Mouse (Mus musculus): Measurements from ENCODE around the gene Aldh3b3. TPM values are rescaled to one million over a fixed set of nuclear protein-coding genes. Genes with fewer than 3 reads are reported as not detected.
"Not testable (repeated sequence)": the region's sequence is repeated elsewhere in the genome, so short reads cannot be mapped to it uniquely, and the experiment has no call there.

The Aldh3b3 gene
- polyA plus RNA-seq, 1 experiment from 2014 or later: not detected

- H3K27me3 ChIP-seq (ENCODE audit: control insufficient read depth, insufficient read depth, low read length): no peaks in the 10 kb centered on the region
- no peak overlapping the region for H3K9ac ChIP-seq (ENCODE audit: low read length)
- H3K36me3 ChIP-seq (ENCODE audit: control insufficient read depth, insufficient read depth, low read length): no peaks in the 10 kb centered on the region
- DNase-seq (ENCODE audit: low spot score): no peak
- no peak overlapping the region for H3K4me3 ChIP-seq (ENCODE audit: low read depth, low read length)
- H3K27ac ChIP-seq (replicated peaks; ENCODE audit: low read depth, low read length): no peak overlapping the region
- ATAC-seq (ENCODE audit: insufficient number of reproducible peaks, low FRiP score, low TSS enrichment, low read depth): no peak
- no peaks in the 10 kb centered on the region for H3K9me3 ChIP-seq (ENCODE audit: control insufficient read depth, low read length)
- H3K4me1 ChIP-seq (ENCODE audit: control insufficient read depth, insufficient read depth, low read length): no peaks in the 10 kb centered on the region
- no peak overlapping the region for H3K4me2 ChIP-seq (ENCODE audit: low read depth, severe bottlenecking)
These were observed 585 bp downstream of the Aldh3b3 start for GRCm38 (mm10) chr19:3959030-3959429.

GRCm38 (mm10) chr19:3960211-3960610 lies 1.8 kb downstream of the Aldh3b3 start:
- DNase-seq (ENCODE audit: low spot score): no peak
- H3K4me1 ChIP-seq (ENCODE audit: control insufficient read depth, insufficient read depth, low read length): no peaks in the 10 kb centered on the region

GRCm38 (mm10) chr19:3961805-3962204 lies 3.4 kb downstream of the Aldh3b3 start:
- ATAC-seq (ENCODE audit: insufficient number of reproducible peaks, low FRiP score, low TSS enrichment, low read depth); H3K9me3 ChIP-seq (ENCODE audit: control insufficient read depth, low read length); H3K4me2 ChIP-seq (ENCODE audit: low read depth, severe bottlenecking); H3K27me3 ChIP-seq (ENCODE audit: control insufficient read depth, insufficient read depth, low read length); H3K4me3 ChIP-seq (ENCODE audit: low read depth, low read length); DNase-seq (ENCODE audit: low spot score); H3K4me1 ChIP-seq (ENCODE audit: control insufficient read depth, insufficient read depth, low read length); H3K27ac ChIP-seq (replicated peaks; ENCODE audit: low read depth, low read length); H3K9ac ChIP-seq (ENCODE audit: low read length); H3K36me3 ChIP-seq (ENCODE audit: control insufficient read depth, insufficient read depth, low read length): not testable (repeated sequence)
- 90% methylated on average over 6 of the region's 6 CpGs for WGBS

More at GRCm38 (mm10) chr19:3960211-3960610, 1.8 kb downstream of the Aldh3b3 start:
- no peaks in the 10 kb centered on the region for H3K27me3 ChIP-seq (ENCODE audit: control insufficient read depth, insufficient read depth, low read length)
- no peak overlapping the region for H3K27ac ChIP-seq (replicated peaks; ENCODE audit: low read depth, low read length)
- no peak overlapping the region for H3K4me3 ChIP-seq (ENCODE audit: low read depth, low read length)
- 82% methylated on average over 5 of the region's 5 CpGs for WGBS
- no peak overlapping the region for H3K4me2 ChIP-seq (ENCODE audit: low read depth, severe bottlenecking)
- H3K9ac ChIP-seq (ENCODE audit: low read length): no peak overlapping the region
- no peak for ATAC-seq (ENCODE audit: insufficient number of reproducible peaks, low FRiP score, low TSS enrichment, low read depth)
- no peaks in the 10 kb centered on the region for H3K9me3 ChIP-seq (ENCODE audit: control insufficient read depth, low read length)
- no peaks in the 10 kb centered on the region for H3K36me3 ChIP-seq (ENCODE audit: control insufficient read depth, insufficient read depth, low read length)

GRCm38 (mm10) chr19:3962469-3962868 lies 4.0 kb downstream of the Aldh3b3 start:
- no peak overlapping the region for H3K27ac ChIP-seq (replicated peaks; ENCODE audit: low read depth, low read length)
- ATAC-seq (ENCODE audit: insufficient number of reproducible peaks, low FRiP score, low TSS enrichment, low read depth) (no peak), DNase-seq (ENCODE audit: low spot score) (no peak)
- no peaks in the 10 kb centered on the region for H3K36me3 ChIP-seq (ENCODE audit: control insufficient read depth, insufficient read depth, low read length)
- no peak overlapping the region for H3K4me2 ChIP-seq (ENCODE audit: low read depth, severe bottlenecking)
- H3K4me1 ChIP-seq (ENCODE audit: control insufficient read depth, insufficient read depth, low read length): no peaks in the 10 kb centered on the region
- no peaks in the 10 kb centered on the region for H3K9me3 ChIP-seq (ENCODE audit: control insufficient read depth, low read length)
- no peak overlapping the region for H3K4me3 ChIP-seq (ENCODE audit: low read depth, low read length)
- 20% methylated on average over 2 of the region's 2 CpGs for WGBS
- H3K27me3 ChIP-seq (ENCODE audit: control insufficient read depth, insufficient read depth, low read length): no peaks in the 10 kb centered on the region
- H3K9ac ChIP-seq (ENCODE audit: low read length): no peak overlapping the region

GRCm38 (mm10) chr19:3964030-3964429 lies 5.6 kb downstream of the Aldh3b3 start:
- 77% methylated on average over 4 of the region's 4 CpGs for WGBS
- no peaks in the 10 kb centered on the region for H3K9me3 ChIP-seq (ENCODE audit: control insufficient read depth, low read length)
- no peaks in the 10 kb centered on the region for H3K36me3 ChIP-seq (ENCODE audit: control insufficient read depth, insufficient read depth, low read length)
- no peak overlapping the region for H3K9ac ChIP-seq (ENCODE audit: low read length)
- no peak overlapping the region for H3K4me2 ChIP-seq (ENCODE audit: low read depth, severe bottlenecking)
- DNase-seq (ENCODE audit: low spot score) (no peak), ATAC-seq (ENCODE audit: insufficient number of reproducible peaks, low FRiP score, low TSS enrichment, low read depth) (no peak)
- H3K27me3 ChIP-seq (ENCODE audit: control insufficient read depth, insufficient read depth, low read length): no peaks in the 10 kb centered on the region
- H3K4me3 ChIP-seq (ENCODE audit: low read depth, low read length): no peak overlapping the region
- H3K27ac ChIP-seq (replicated peaks; ENCODE audit: low read depth, low read length): no peak overlapping the region
- H3K4me1 ChIP-seq (ENCODE audit: control insufficient read depth, insufficient read depth, low read length): no peaks in the 10 kb centered on the region

- Histone ChIP-seq H3K36me3 (ENCODE audit: control insufficient read depth, insufficient read depth, low read length) (no peaks in the 10 kb centered on the region), H3K9ac (ENCODE audit: low read length) (no peak overlapping the region), H3K9me3 (ENCODE audit: control insufficient read depth, low read length) (no peaks in the 10 kb centered on the region), H3K27me3 (ENCODE audit: control insufficient read depth, insufficient read depth, low read length) (no peaks in the 10 kb centered on the region), H3K4me2 (ENCODE audit: low read depth, severe bottlenecking) (no peak overlapping the region), H3K27ac (replicated peaks; ENCODE audit: low read depth, low read length) (no peak overlapping the region), H3K4me1 (ENCODE audit: control insufficient read depth, insufficient read depth, low read length) (no peaks in the 10 kb centered on the region), H3K4me3 (ENCODE audit: low read depth, low read length) (no peak overlapping the region)
- ATAC-seq (ENCODE audit: insufficient number of reproducible peaks, low FRiP score, low TSS enrichment, low read depth) (no peak), DNase-seq (ENCODE audit: low spot score) (no peak)
- WGBS: 73% methylated on average over 11 of the region's 11 CpGs
These were observed 8.1 kb downstream of the Aldh3b3 start for GRCm38 (mm10) chr19:3966330-3967075.

GRCm38 (mm10) chr19:3967258-3967657 lies 8.8 kb downstream of the Aldh3b3 start:
- 57% methylated on average over 3 of the region's 3 CpGs for WGBS
- no peak overlapping the region for H3K9ac ChIP-seq (ENCODE audit: low read length)
- no peaks in the 10 kb centered on the region for H3K9me3 ChIP-seq (ENCODE audit: control insufficient read depth, low read length)
- H3K27ac ChIP-seq (replicated peaks; ENCODE audit: low read depth, low read length): no peak overlapping the region
- H3K4me2 ChIP-seq (ENCODE audit: low read depth, severe bottlenecking): no peak overlapping the region
- H3K27me3 ChIP-seq (ENCODE audit: control insufficient read depth, insufficient read depth, low read length): no peaks in the 10 kb centered on the region
- ATAC-seq (ENCODE audit: insufficient number of reproducible peaks, low FRiP score, low TSS enrichment, low read depth) (no peak), DNase-seq (ENCODE audit: low spot score) (no peak)
- H3K4me3 ChIP-seq (ENCODE audit: low read depth, low read length): no peak overlapping the region
- H3K4me1 ChIP-seq (ENCODE audit: control insufficient read depth, insufficient read depth, low read length): 0 out of 2 replicates have a peak, but pooled peaks cover under 1% of the 10 kb centered on the region
- no peaks in the 10 kb centered on the region for H3K36me3 ChIP-seq (ENCODE audit: control insufficient read depth, insufficient read depth, low read length)

GRCm38 (mm10) chr19:3972229-3972628 lies 13.8 kb downstream of the Aldh3b3 start, which contains the start of gene Aldh3b2:
Gene Aldh3b2, plus strand, starts transcription at chr19:3972328.
- no peaks in the 10 kb centered on the region for H3K9me3 ChIP-seq (ENCODE audit: control insufficient read depth, low read length)
- H3K27me3 ChIP-seq (ENCODE audit: control insufficient read depth, insufficient read depth, low read length): no peaks in the 10 kb centered on the region
- H3K4me3 ChIP-seq (ENCODE audit: low read depth, low read length): no peak within 1 kb of the TSS
- 0 out of 2 replicates have a peak, but pooled peaks cover 2% of the 10 kb centered on the region for H3K4me1 ChIP-seq (ENCODE audit: control insufficient read depth, insufficient read depth, low read length)
- H3K36me3 ChIP-seq (ENCODE audit: control insufficient read depth, insufficient read depth, low read length): no peaks in the 10 kb centered on the region
- DNase-seq (ENCODE audit: low spot score): peak; percentile 47
- H3K9ac ChIP-seq (ENCODE audit: low read length): no peak within 1 kb of the TSS
- WGBS: 25% methylated on average over 9 of the region's 9 CpGs
- no peak within 1 kb of the TSS for H3K27ac ChIP-seq (replicated peaks; ENCODE audit: low read depth, low read length)
- ATAC-seq (ENCODE audit: insufficient number of reproducible peaks, low FRiP score, low TSS enrichment, low read depth): no peak
- H3K4me2 ChIP-seq (ENCODE audit: low read depth, severe bottlenecking): no peak within 1 kb of the TSS

- H3K27me3 ChIP-seq (ENCODE audit: control insufficient read depth, insufficient read depth, low read length); H3K9me3 ChIP-seq (ENCODE audit: control insufficient read depth, low read length); H3K4me2 ChIP-seq (ENCODE audit: low read depth, severe bottlenecking); DNase-seq (ENCODE audit: low spot score); H3K9ac ChIP-seq (ENCODE audit: low read length); H3K4me3 ChIP-seq (ENCODE audit: low read depth, low read length); H3K27ac ChIP-seq (replicated peaks; ENCODE audit: low read depth, low read length); H3K4me1 ChIP-seq (ENCODE audit: control insufficient read depth, insufficient read depth, low read length); H3K36me3 ChIP-seq (ENCODE audit: control insufficient read depth, insufficient read depth, low read length); ATAC-seq (ENCODE audit: insufficient number of reproducible peaks, low FRiP score, low TSS enrichment, low read depth): not testable (repeated sequence)
- 86% methylated on average over 6 of the region's 6 CpGs for WGBS
These were observed 16.2 kb downstream of the Aldh3b3 start for GRCm38 (mm10) chr19:3974608-3975007.
